Mouse (Mus musculus) Muller cell, postnatal 12 days (primary cell): Measurements from ENCODE around the gene Slc25a13.

ENCODE experiments used
- DNase-seq: peaks from one replicate; pipeline ENCODE4 v3.0.0-alpha.2; 2015; ENCODE audit errors: inconsistent ontology term

Gene Slc25a13

GRCm38 (mm10) chr6:6113776-6114175 is 103.2 kb downstream of the Slc25a13 start:
- DNase-seq, result no peak

- peak; percentile 34 for DNase-seq
Measured at GRCm38 (mm10) chr6:6112767-6113528, 104.0 kb downstream of the Slc25a13 start.

- DNase-seq, result no peak
Measured at GRCm38 (mm10) chr6:6107419-6107966, 109.5 kb downstream of the Slc25a13 start.

DNA sequence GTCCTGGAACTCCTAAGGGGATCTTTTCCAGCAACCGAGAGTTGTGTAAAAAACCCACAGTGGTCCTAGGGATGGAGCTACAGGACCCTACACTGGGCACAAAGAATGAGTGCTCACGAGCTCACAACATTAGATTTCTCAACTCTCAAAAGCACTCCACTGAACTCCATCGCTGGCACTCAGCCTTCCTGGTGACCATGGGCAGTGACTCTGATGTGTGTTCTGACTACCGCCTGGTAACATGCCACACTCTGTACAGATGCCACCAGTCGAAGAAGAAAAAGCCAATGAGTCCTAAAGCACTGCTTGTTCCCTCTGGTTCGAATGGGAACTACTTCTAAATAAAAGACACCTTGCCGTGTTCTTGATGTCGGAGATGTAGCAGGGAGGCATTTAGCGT is 111.4 kb downstream of the Slc25a13 start:
- DNase-seq, result no peak

- DNase-seq, result no peak
Measured at GRCm38 (mm10) chr6:6103469-6103868, 113.5 kb downstream of the Slc25a13 start.

- DNase-seq, result no peak
Measured at GRCm38 (mm10) chr6:6101605-6102004, 115.4 kb downstream of the Slc25a13 start.

DNA sequence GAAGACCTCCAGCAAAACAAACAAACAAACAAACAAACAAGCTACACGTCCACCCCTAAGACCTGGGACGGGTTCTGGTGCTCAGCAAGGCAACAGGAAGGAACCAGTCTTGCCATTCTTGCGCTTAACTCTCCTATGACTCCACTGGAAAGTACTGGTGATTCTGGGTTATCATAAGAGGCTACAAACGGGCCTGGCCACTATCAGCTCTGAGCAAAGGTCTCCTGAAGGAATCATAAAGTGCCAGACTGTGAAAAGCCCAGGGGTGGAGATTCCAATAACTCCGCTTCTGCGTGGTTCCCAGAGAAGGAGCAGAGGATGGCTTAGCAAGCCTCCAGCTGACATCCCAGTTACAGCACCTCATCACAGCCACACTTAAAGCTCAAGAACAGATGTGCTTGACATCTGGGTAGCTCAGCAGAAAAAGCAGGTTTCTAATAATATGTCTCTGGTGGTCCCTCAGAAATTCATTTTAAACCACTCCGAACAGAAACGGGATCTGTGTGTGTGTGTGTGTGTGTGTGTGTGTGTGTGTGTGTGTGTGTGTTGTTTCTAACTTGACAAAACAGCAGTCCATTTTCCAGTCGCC is 116.0 kb downstream of the Slc25a13 start:
- no peak for DNase-seq

- no peak for DNase-seq
Measured at GRCm38 (mm10) chr6:6093978-6094377, 123.0 kb downstream of the Slc25a13 start.

GRCm38 (mm10) chr6:6093522-6093921 is 123.5 kb downstream of the Slc25a13 start:
- DNase-seq, result no peak

DNA sequence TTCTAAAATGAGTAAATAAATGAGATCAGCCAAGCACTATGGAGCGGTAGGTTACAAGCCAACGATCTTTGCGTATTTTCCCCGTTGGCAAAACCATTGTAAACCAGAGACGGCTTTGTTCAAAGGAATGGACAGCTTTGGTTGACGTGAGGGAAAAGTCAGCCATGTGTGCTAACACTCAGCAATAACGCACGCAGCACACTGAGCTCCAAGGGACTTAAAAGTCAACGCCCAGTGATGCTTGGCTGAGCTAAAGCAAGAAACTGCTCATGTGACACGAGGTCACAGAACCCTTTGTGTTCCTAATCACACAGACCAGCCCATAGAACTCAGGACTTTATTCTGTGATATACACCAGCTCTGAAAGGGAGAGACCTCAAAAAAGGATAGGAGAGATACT is 124.5 kb downstream of the Slc25a13 start:
- DNase-seq, result peak; percentile 25

DNA sequence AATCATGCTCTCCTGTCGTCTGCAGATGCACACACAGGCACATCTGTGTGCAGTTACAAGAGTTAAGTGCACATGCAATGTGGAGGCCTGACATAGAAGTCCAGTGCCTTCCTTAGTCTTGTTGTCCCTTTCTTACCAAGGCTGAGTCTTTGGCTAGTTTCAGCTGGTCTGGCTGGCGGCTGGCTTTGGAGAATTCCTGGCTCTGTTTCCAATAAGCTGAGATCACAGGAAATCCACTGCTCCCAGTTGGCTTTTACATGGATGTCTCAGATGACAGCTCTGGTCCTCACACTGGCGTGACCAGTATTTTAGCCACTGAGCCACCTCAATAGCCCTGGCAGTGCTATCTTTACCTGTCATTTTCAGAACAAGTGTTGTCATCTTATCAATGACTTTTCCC is 126.0 kb downstream of the Slc25a13 start:
- DNase-seq, result no peak

DNA sequence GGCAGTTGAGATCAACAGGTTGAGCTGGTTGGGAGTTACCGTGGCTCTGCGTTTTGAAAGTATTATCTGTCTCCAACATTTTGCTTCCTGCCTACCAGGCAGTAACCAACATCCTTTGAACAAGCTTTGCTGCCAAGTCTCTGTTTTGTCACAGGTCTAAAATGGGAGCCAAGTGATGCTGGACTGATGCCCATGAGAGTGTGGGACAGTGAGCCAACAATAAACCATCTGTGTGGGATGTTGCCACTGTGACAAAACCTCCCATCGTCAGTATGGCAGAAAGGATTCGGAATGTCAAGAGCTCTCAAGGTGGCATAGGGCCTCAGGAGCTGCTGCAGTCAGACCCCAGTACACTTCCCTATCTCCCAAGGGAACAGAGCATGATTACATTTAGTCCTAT is 128.8 kb downstream of the Slc25a13 start:
- peak; percentile 78 for DNase-seq

- DNase-seq, result no peak
Measured at GRCm38 (mm10) chr6:6080484-6080883, 136.5 kb downstream of the Slc25a13 start.

DNA sequence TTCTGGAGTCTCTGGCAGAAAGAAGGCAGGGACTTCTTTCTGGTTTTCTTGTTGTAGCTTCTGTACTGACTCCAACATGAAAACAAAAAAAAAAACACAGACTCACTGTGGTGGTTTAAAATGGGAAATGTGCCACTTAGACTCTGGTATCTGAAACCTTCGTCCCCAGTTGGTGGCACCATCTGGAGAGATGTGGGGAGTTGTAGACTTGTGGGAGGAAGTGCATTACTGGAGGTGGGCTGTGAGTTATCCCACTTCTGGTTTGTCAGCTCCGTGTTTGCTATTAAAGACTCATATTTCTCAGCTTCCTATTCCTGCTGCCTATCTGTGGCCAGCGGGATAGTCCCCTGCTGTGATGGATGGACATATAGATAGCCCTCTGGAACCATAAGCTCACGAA is 139.7 kb downstream of the Slc25a13 start:
- DNase-seq, result no peak

DNA sequence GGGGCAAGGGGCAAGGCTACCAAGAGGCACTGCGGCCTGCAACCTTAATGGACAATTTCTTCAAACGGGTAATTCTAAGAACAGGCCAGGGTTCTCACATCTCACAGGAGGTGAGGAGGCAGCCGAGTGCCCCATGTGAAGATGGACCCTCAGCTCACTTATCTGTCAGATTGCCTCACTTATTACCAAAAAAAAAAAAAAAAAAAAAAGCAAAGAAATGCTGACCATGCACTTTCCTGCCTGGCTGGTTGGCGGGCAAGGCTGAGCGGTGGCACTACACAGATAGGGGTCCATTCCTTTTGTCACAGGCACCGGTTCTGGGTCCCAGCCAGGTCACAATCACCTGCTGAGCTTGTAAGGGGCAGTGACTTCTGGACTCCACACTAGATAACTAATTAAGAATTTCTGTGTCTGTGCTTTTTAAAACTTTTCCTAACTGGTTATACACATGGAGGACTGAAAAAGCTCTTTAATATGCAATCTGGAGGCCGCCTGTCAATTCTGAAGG is 141.0 kb downstream of the Slc25a13 start:
- no peak for DNase-seq

DNA sequence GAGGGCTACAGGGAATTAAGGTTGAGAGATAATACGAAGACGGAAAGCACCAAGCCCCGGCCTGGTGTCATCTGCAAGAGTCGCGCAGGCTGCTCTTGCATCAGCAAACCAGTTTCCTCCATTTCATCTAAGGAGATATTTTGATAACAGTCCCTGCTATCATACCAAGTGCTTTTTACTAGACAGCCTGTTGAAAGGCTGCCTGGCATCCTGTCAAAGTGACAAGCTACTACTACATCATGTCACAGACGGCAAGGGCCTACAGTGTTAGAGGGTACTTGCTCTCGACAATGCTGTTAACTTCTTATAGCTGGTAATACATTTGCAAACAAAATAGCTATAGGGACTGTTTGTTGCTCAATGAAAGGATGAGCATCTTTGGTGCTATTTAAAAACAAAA is 145.9 kb downstream of the Slc25a13 start:
- no peak for DNase-seq

DNA sequence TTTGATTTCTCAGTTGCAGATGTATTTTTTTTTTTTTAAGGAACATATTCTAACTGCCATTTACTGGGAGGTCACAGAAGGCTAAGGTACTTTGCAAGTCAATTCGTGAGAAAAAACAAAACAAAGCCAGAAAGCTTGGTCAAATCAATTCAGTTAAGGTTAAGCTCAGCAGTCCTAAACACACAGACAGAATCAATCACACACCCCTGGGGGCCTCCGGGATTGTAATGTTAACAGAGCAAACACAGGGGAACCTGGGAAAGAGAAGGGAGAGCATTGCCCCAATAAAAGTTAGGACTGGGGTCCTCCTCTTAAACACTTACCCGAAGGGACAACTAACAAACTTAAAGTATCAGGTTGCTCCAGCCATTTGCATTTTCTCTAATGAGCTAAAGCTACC is 147.0 kb downstream of the Slc25a13 start:
- no peak for DNase-seq

DNA sequence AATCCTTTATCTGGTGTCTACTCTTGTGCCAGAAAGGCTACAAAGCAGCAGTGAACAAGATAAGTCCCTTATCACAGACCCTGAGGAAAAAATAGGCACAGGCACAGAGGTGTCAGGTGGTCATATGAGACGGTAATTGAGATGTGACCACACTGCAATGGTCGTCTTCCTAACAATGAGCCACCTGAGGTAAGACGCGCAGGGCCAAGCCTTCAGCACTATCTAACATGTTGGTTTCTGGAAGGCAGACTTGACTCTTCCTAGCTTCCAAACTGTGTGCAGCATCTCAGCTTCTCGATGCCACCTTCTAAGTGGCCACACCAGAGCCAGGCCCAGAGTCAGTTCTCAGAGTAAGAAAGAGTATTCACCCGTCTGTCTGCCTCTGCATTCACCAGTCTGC is 149.8 kb downstream of the Slc25a13 start:
- no peak for DNase-seq

DNA sequence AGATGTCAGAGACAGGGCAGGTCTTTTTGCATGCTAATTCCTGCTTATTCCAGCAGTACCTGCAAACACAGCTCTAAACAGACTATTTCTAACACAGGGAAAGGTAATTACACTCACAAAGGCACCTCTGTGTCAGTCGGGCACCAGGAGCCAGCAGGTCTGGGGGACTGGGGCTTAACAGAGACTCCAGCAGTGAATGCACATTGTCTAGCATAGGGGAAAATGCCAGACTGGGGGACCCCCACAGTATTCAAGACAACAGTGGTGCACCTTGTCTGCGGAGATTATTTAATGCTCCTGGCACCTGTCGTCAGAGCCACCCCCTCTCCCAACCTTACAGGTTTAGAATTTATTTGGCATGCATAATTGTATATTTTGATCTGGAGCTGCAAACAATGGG is 158.4 kb downstream of the Slc25a13 start:
- no peak for DNase-seq

DNA sequence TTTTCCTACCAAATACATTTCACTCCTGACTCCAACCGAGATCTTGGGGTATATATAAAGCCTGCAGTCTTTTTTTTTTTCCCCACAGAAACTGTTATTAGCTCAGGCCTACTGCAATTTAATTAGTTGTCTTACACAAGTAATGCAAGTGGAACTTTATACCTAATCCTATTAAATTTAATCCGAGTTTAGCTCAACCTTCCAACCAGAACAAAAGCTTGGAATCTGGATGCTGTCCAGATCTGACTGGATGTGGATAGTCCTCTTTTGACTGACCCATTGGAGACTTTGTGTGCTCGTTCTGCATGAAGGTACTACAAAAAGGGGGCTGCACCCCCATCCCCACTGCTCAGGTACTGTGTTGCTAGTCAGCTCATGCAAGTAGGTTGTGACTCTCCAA is 163.0 kb downstream of the Slc25a13 start:
- peak; percentile 5 for DNase-seq

- no peak for DNase-seq
Measured at GRCm38 (mm10) chr6:6052696-6053095, 164.3 kb downstream of the Slc25a13 start.

- no peak for DNase-seq
Measured at GRCm38 (mm10) chr6:6046729-6047424, 170.1 kb downstream of the Slc25a13 start.
